Mouse (Mus musculus) embryonic facial prominence, embryonic 14.5 days (tissue): ENCODE data around the gene Olfr272. TPM values are rescaled to one million over a fixed set of nuclear protein-coding genes. Genes with fewer than 3 reads are reported as not detected.

ENCODE experiments used
- ATAC-seq: fragments of 200-750 bp; cut with Nextera tagmentation; 2 replicates; pipeline ENCODE4 v1.8.0; 2017; ENCODE audit warnings: low read depth, moderate number of reproducible peaks, moderate TSS enrichment
- DNase-seq: peaks from one replicate; pipeline ENCODE4 v3.0.0-alpha.2; 2015; ENCODE audit warnings: low spot score
- H3K27ac ChIP-seq: fragments of 300-500 bp; sonication (generic); replicated peaks from 2 replicates; pipeline ENCODE4 v1.5.1; 2014; ENCODE audit warnings: low read depth, mild to moderate bottlenecking, low read length, moderate library complexity
- H3K27me3 ChIP-seq: fragments of 300-500 bp; sonication (generic); replicated peaks from 2 replicates; pipeline ENCODE4 v1.6.1; 2014; ENCODE audit warnings: low read length; ENCODE audit not compliant: control insufficient read depth, insufficient read depth
- H3K36me3 ChIP-seq: fragments of 300-500 bp; sonication (generic); 2 replicates; pipeline ENCODE4 v1.6.1; 2014; ENCODE audit warnings: low read length, mixed read lengths; ENCODE audit not compliant: control insufficient read depth, insufficient read depth
- H3K4me1 ChIP-seq: fragments of 300-500 bp; sonication (generic); 2 replicates; pipeline ENCODE4 v1.6.1; 2014; ENCODE audit warnings: antibody characterized with exemption, low read length; ENCODE audit not compliant: control insufficient read depth, insufficient read depth
- H3K4me2 ChIP-seq: fragments of 300-500 bp; sonication (generic); 2 replicates; pipeline ENCODE4 v1.6.1; 2014; ENCODE audit warnings: low read depth, mild to moderate bottlenecking, low read length, moderate library complexity, mixed read lengths
- H3K4me3 ChIP-seq: fragments of 300-500 bp; sonication (generic); 2 replicates; pipeline ENCODE4 v1.5.1; 2014; ENCODE audit warnings: low read depth, mild to moderate bottlenecking, low read length
- H3K9ac ChIP-seq: fragments of 300-500 bp; sonication (generic); 2 replicates; pipeline ENCODE4 v1.6.1; 2014; ENCODE audit warnings: low read depth, mild to moderate bottlenecking, low read length, moderate library complexity, mixed read lengths
- H3K9me3 ChIP-seq: fragments of 300-500 bp; sonication (generic); 2 replicates; pipeline ENCODE4 v1.6.1; 2016; ENCODE audit warnings: low read length; ENCODE audit not compliant: control insufficient read depth
- WGBS: fragments of 180-500 bp; shearing (Covaris S2); extraction: QIAGEN DNeasy Blood & Tissue Kit; methylation state at CpG from one replicate; pipeline ENCODE4 v1.1.7; 2014; 5-methylcytosine and 5-hydroxymethylcytosine counted together
- polyA plus RNA-seq: library from polyadenylated mRNA; unstranded; fragments of >200 nt; fragmentation: Nextera tagmentation; extraction: Ambion mirVana; gene quantifications from 2 replicates; pipeline ENCODE4 v1.2.1, GENCODE M21; 2014

The Olfr272 gene
- polyA plus RNA-seq, 1 experiment from 2014 or later: not detected

DNA sequence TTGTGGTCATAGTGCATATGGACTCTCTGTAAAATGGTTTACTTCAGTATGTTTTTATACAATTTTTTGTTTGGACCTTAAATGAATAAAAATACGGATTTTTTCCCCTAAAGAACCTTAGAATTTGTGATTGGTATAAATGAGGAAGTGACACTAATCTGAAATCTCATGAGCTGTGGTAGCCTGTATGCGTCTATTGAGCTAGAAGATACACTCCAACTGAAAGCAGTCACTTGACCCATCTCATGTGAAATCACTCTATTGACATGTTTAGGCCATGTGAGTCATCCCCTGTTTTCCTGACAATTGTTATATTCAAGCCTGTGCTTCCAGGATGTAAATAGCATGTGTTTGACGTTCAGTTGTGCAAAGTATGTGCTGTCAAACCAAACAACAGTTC, 9.4 kb downstream of the Olfr272 start:
- DNase-seq: no peak
- 74% methylated on average over 3 of the region's 3 CpGs for WGBS
- no peak overlapping the region for H3K27ac ChIP-seq
- no peaks in the 10 kb centered on the region for H3K36me3 ChIP-seq
- ATAC-seq: no peak
- H3K9ac ChIP-seq: no peak overlapping the region
- H3K9me3 ChIP-seq: no peaks in the 10 kb centered on the region
- no peaks in the 10 kb centered on the region for H3K4me1 ChIP-seq
- no peak overlapping the region for H3K4me3 ChIP-seq
- no peak overlapping the region for H3K4me2 ChIP-seq
- no peaks in the 10 kb centered on the region for H3K27me3 ChIP-seq

DNA sequence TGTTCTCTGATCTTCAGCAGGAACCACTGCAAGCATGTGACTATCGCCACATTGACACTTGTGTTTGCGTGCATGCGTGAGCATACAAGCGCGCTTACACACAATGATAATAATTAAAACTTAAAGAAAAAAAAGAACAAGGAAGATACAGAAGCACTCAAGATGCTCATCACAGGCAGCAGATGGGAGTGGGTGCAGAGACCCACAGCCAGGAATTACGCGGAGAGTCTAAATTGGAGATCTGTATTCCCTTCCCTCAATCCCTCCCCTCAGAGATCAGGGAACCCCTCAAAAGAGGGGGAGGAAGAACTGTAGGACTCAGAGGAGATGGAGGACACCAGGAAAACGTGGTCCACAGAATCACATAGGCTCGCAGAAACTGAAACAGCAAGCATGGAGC, 54.8 kb downstream of the Olfr272 start:
- H3K4me3 ChIP-seq: no peak overlapping the region
- no peaks in the 10 kb centered on the region for H3K36me3 ChIP-seq
- no peaks in the 10 kb centered on the region for H3K9me3 ChIP-seq
- H3K27me3 ChIP-seq: no peaks in the 10 kb centered on the region
- H3K4me1 ChIP-seq: no peaks in the 10 kb centered on the region
- ATAC-seq (no peak), DNase-seq (no peak)
- 90% methylated on average over 9 of the region's 9 CpGs for WGBS
- H3K4me2 ChIP-seq: no peak overlapping the region
- no peak overlapping the region for H3K9ac ChIP-seq
- no peak overlapping the region for H3K27ac ChIP-seq

Other genes with a start within 250 kb of the Olfr272 start
- gene Olfr275, start 104.6 kb downstream of the Olfr272 start, polyA plus RNA-seq: not detected in 2 replicates
- gene Olfr273, start 59.9 kb downstream of the Olfr272 start, polyA plus RNA-seq: not detected in 2 replicates
- not detected in 2 replicates for gene Olfr270, start 45.4 kb upstream of the Olfr272 start, polyA plus RNA-seq
- gene Nipsnap3a, start 70.1 kb upstream of the Olfr272 start, polyA plus RNA-seq: 0.24 TPM in 1 of 2 replicates, not detected in the other
- 59.4 and 70.2 TPM in 2 replicates for gene Nipsnap3b, start 92.7 kb upstream of the Olfr272 start, polyA plus RNA-seq
- gene Abca1, start 240.7 kb upstream of the Olfr272 start, polyA plus RNA-seq: 13.7 and 16.4 TPM in 2 replicates